Mouse (Mus musculus) layer of hippocampus, postnatal 25 days (tissue): Measurements from ENCODE around the gene Oaz1. TPM values are rescaled to one million over a fixed set of nuclear protein-coding genes. Genes with fewer than 3 reads are reported as not detected.

Experiments
- microRNA-seq, 2 experiments: library from miRNA; unstranded; fragments of <30 nt; microRNA quantifications; one replicate each; pipeline ENCODE4 v1.2.0; 2021
- total RNA-seq, 2 experiments: library from RNA; stranded (reverse); gene quantifications; 2 replicates each; pipeline ENCODE4 v1.2.3; 2021

The Oaz1 gene
- total RNA-seq, 2 experiments from 2014 or later = 491 to 550 TPM

Small RNA genes lying within 50 kb of the gene (microRNA-seq; reads per million reads assigned to microRNA genes)
- gene Mir1982 = 4.2 to 4.8 reads per million in 2 experiments

Other genes with a start within 250 kb of the Oaz1 start
- 10 to 100 TPM; 57.3 to 57.6 TPM for gene Klf16, start 249.3 kb upstream of the Oaz1 start, total RNA-seq
- gene Abhd17a, start 236.3 kb upstream of the Oaz1 start, total RNA-seq = 100 to 1,000 TPM; 184 to 192 TPM
- gene Scamp4, start 223.8 kb upstream of the Oaz1 start, total RNA-seq = 10 to 100 TPM; 44.1 to 45.5 TPM
- gene Adat3, start 223.8 kb upstream of the Oaz1 start, total RNA-seq = 1 to 10 TPM; 1.7 to 1.8 TPM
- 1 to 10 TPM; 2.4 to 3.4 TPM for gene Gm49322, start 220.6 kb upstream of the Oaz1 start, total RNA-seq
- 100 to 1,000 TPM; 208 to 236 TPM for gene Csnk1g2, start 203.8 kb upstream of the Oaz1 start, total RNA-seq
- gene Btbd2, start 169.6 kb upstream of the Oaz1 start, total RNA-seq = 100 to 1,000 TPM; 103 to 107 TPM
- 10 to 100 TPM; 45.0 to 50.9 TPM for gene Mknk2, start 148.5 kb upstream of the Oaz1 start, total RNA-seq
- gene Mob3a, start 124.7 kb upstream of the Oaz1 start, total RNA-seq = 10 to 100 TPM; 13.0 to 13.6 TPM
- 10 to 100 TPM; 46.4 to 61.7 TPM for gene Izumo4, start 124.5 kb upstream of the Oaz1 start, total RNA-seq
- gene Ap3d1, start 84.4 kb upstream of the Oaz1 start, total RNA-seq = 100 to 1,000 TPM; 128 to 143 TPM
- 10 to 100 TPM; 39.9 to 60.6 TPM for gene Dot1l, start 71.5 kb upstream of the Oaz1 start, total RNA-seq
- 10 to 100 TPM; 46.2 to 52.0 TPM for gene Sf3a2, start 28.5 kb upstream of the Oaz1 start, total RNA-seq
- gene Plekhj1, start 28.0 kb upstream of the Oaz1 start, total RNA-seq = 10 to 100 TPM; 63.6 to 71.6 TPM
- 1 to 10 TPM; 2.3 to 3.2 TPM for gene Amh, start 21.4 kb upstream of the Oaz1 start, total RNA-seq
- 1 to 10 TPM; 2.5 to 3.5 TPM for gene Jsrp1, start 13.2 kb upstream of the Oaz1 start, total RNA-seq
- 10 to 100 TPM; 38.3 to 39.9 TPM for gene Lingo3, start 17.4 kb downstream of the Oaz1 start, total RNA-seq
- 10 to 100 TPM; 41.5 to 43.8 TPM for gene Lsm7, start 28.6 kb downstream of the Oaz1 start, total RNA-seq
- gene Sppl2b, start 28.6 kb downstream of the Oaz1 start, total RNA-seq = 10 to 100 TPM; 61.5 to 65.7 TPM
- under 1 TPM; 0.40 to 0.62 TPM for gene Tmprss9, start 45.2 kb downstream of the Oaz1 start, total RNA-seq
- 100 to 1,000 TPM; 145 to 167 TPM for gene Timm13, start 74.3 kb downstream of the Oaz1 start, total RNA-seq
- gene Lmnb2, start 91.6 kb downstream of the Oaz1 start, total RNA-seq = 10 to 100 TPM; 17.5 to 19.6 TPM
- 10 to 100 TPM; 15.0 to 16.7 TPM for gene Gadd45b, start 103.4 kb downstream of the Oaz1 start, total RNA-seq
- gene Gng7, start 188.3 kb downstream of the Oaz1 start, total RNA-seq = 100 to 1,000 TPM; 180 to 184 TPM
- 100 to 1,000 TPM in 1 of 2 experiments, 10 to 100 TPM in 1; 98.7 to 103 TPM for gene Diras1, start 199.0 kb downstream of the Oaz1 start, total RNA-seq
- gene Slc39a3, start 210.8 kb downstream of the Oaz1 start, total RNA-seq = 10 to 100 TPM; 67.5 to 74.9 TPM
- 100 to 1,000 TPM; 171 to 178 TPM for gene Sgta, start 233.5 kb downstream of the Oaz1 start, total RNA-seq
- 10 to 100 TPM; 51.3 to 54.6 TPM for gene Thop1, start 243.4 kb downstream of the Oaz1 start, total RNA-seq